Mouse (Mus musculus) intestine, embryonic 14.5 days (tissue): Measurements from ENCODE around the gene Ntn3. TPM values are rescaled to one million over a fixed set of nuclear protein-coding genes. Genes with fewer than 3 reads are reported as not detected.
A peak's percentile ranks its signal among the peaks of the same experiment; 100 is the strongest.

Source experiments
- ATAC-seq: fragments of 200-750 bp; cut with Nextera tagmentation; replicated peaks from 2 replicates; pipeline ENCODE4 v1.8.0; 2017; ENCODE audit warnings: low read depth, moderate number of reproducible peaks, moderate TSS enrichment, moderate library complexity; ENCODE audit not compliant: low FRiP score, low TSS enrichment
- DNase-seq: peaks from one replicate; pipeline ENCODE4 v3.0.0-alpha.2; 2018; ENCODE audit warnings: low spot score
- H3K27ac ChIP-seq: fragments of 300-500 bp; sonication (generic); 2 replicates; pipeline ENCODE4 v1.5.1; 2014; ENCODE audit warnings: low read depth, mild to moderate bottlenecking, control low read depth
- H3K27me3 ChIP-seq: fragments of 300-500 bp; sonication (generic); replicated peaks from 2 replicates; pipeline ENCODE4 v1.6.1; 2014; ENCODE audit warnings: low read length, control low read depth; ENCODE audit not compliant: control insufficient read depth, insufficient read depth
- H3K36me3 ChIP-seq: fragments of 300-500 bp; sonication (generic); 2 replicates; pipeline ENCODE4 v1.6.1; 2014; ENCODE audit warnings: low read length, control low read depth; ENCODE audit not compliant: control insufficient read depth, insufficient read depth
- H3K4me1 ChIP-seq: fragments of 300-500 bp; sonication (generic); replicated peaks from 2 replicates; pipeline ENCODE4 v1.6.1; 2014; ENCODE audit warnings: low read length, control low read depth, mixed read lengths; ENCODE audit not compliant: control insufficient read depth, insufficient read depth
- H3K4me2 ChIP-seq: fragments of 300-500 bp; sonication (generic); 2 replicates; pipeline ENCODE4 v1.6.1; 2014; ENCODE audit warnings: low read length
- H3K4me3 ChIP-seq: fragments of 300-500 bp; sonication (generic); 2 replicates; pipeline ENCODE4 v1.5.1; 2014; ENCODE audit warnings: low read depth, low read length, control low read depth, mixed read lengths
- H3K9ac ChIP-seq: fragments of 300-500 bp; sonication (generic); 2 replicates; pipeline ENCODE4 v1.6.1; 2014; ENCODE audit warnings: mild to moderate bottlenecking, low read length
- H3K9me3 ChIP-seq: fragments of 300-500 bp; sonication (generic); 2 replicates; pipeline ENCODE4 v1.6.1; 2016; ENCODE audit warnings: low read length, control low read depth; ENCODE audit not compliant: control insufficient read depth
- WGBS: fragments of 180-500 bp; shearing (Covaris S2); extraction: QIAGEN DNeasy Blood & Tissue Kit; methylation state at CpG from one replicate; pipeline ENCODE4 v1.1.7; 2014; 5-methylcytosine and 5-hydroxymethylcytosine counted together
- microRNA-seq: library from miRNA; unstranded; fragments of <30 nt; microRNA quantifications from one replicate; pipeline ENCODE4, GENCODE M21; 2016
- polyA plus RNA-seq: library from polyadenylated mRNA; unstranded; fragments of >200 nt; fragmentation: Nextera tagmentation; extraction: Ambion mirVana; gene quantifications from 2 replicates; pipeline ENCODE4 v1.2.1, GENCODE M21; 2014

Ntn3 gene
- polyA plus RNA-seq, 1 experiment from 2014 or later, result 7.8 TPM

DNA sequence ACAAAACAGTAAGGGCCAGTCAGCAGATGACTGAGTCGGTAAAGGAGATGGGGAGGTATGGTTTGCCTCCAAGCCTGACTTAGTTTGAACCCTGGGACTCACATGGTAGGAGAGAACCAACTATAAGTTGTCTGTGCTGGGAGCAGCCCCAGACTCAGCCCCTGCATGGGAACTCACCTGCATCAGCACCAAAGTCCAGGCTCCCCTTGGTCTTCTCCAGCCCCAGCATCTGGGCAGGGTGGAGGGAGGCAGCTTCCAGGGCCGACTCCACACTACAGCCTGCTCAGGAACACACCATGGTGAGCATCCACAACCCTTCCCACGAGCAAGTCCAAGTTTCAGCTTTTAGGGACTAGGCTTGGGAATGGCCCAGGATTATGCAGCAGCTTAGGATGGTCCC is 52.9 kb downstream of the Ntn3 start:
- DNase-seq (no peak), ATAC-seq (no peak)
- 87% methylated on average over 3 of the region's 3 CpGs for WGBS
- no peak overlapping the region for H3K4me3 ChIP-seq
- no peaks in the 10 kb centered on the region for H3K9me3 ChIP-seq
- no peak overlapping the region for H3K4me2 ChIP-seq
- H3K4me1 ChIP-seq, result peaks cover 6% of the 10 kb centered on the region; the same call in 1 of the 2 replicates
- no peaks in the 10 kb centered on the region for H3K27me3 ChIP-seq
- H3K9ac ChIP-seq, result no peak overlapping the region
- no peak overlapping the region for H3K27ac ChIP-seq
- peaks cover 19% of the 10 kb centered on the region; the same call in 1 of the 2 replicates for H3K36me3 ChIP-seq

DNA sequence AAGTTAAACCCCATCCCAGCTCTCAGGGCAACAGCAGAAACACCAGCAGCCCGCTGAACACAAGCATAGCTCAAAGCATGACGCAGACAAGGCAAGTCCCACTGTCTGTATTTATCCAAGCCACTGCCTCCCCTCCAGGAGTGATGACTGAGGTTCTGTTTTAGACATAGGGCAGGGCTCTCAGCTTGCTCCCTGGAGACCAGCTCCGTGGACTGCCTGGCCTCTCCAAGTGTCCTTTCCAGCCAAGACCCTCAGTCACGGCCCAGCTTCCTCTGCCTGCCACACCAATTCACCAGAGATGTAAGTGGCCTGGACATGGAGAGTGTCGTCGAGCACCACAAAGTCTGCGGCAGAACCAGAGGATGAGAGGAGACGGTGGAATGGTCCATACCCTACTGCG is 53.6 kb downstream of the Ntn3 start:
- H3K4me2 ChIP-seq, result no peak overlapping the region
- ATAC-seq (no peak), DNase-seq (no peak)
- H3K4me1 ChIP-seq, result peaks cover 6% of the 10 kb centered on the region; the same call in 1 of the 2 replicates
- H3K36me3 ChIP-seq, result peaks cover 19% of the 10 kb centered on the region; the same call in 1 of the 2 replicates
- no peaks in the 10 kb centered on the region for H3K9me3 ChIP-seq
- WGBS, result 90% methylated on average over 9 of the region's 9 CpGs
- H3K27me3 ChIP-seq, result no peaks in the 10 kb centered on the region
- H3K9ac ChIP-seq, result no peak overlapping the region
- H3K27ac ChIP-seq, result no peak overlapping the region
- no peak overlapping the region for H3K4me3 ChIP-seq

DNA sequence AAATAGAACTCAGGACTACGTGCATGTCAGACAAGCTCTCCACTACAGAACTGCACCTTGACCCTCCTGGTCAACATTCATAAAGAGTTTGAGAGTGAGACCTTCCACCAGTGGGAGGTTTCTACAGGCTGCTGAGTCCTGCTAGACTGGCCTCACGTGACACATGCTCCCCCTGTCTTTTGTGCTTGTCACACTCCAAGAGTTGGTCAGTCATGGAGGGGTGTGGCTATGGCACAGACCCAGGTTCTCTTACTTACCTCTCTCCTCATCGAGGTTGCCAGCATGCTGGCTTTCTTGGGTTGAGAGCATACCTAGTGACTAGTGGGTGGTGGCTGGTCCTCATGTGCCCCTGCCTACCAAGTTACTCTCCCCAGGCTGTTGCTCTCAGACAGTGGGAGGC is 54.9 kb downstream of the Ntn3 start:
- H3K4me1 ChIP-seq, result peaks cover 6% of the 10 kb centered on the region; the same call in 1 of the 2 replicates
- no peak overlapping the region for H3K9ac ChIP-seq
- ATAC-seq (no peak), DNase-seq (no peak)
- H3K36me3 ChIP-seq, result peaks cover 19% of the 10 kb centered on the region; the same call in 1 of the 2 replicates
- H3K27ac ChIP-seq, result no peak overlapping the region
- H3K4me3 ChIP-seq, result no peak overlapping the region
- H3K27me3 ChIP-seq, result no peaks in the 10 kb centered on the region
- H3K9me3 ChIP-seq, result no peaks in the 10 kb centered on the region
- H3K4me2 ChIP-seq, result no peak overlapping the region
- 71% methylated on average over 3 of the region's 3 CpGs for WGBS

Small RNAs within 50 kb of the gene (microRNA-seq; reads per million reads assigned to microRNA genes)
- gene Mir5134, result 2.1 reads per million, percentile 23 among the genes with 10 or more reads in this experiment
- 1.2 reads per million, percentile 10 among the genes with 10 or more reads in this experiment for gene Mir6965

Other genes with a start within 250 kb of the Ntn3 start
- gene Prss30, start 229.0 kb downstream of the Ntn3 start, polyA plus RNA-seq, result 0.12 TPM in 1 of 2 replicates, not detected in the other
- not detected in 2 replicates for gene Prss22, start 211.4 kb downstream of the Ntn3 start, polyA plus RNA-seq
- 0.28 and 0.43 TPM in 2 replicates for gene Prss27, start 171.4 kb downstream of the Ntn3 start, polyA plus RNA-seq
- 52.8 and 61.2 TPM in 2 replicates for gene Kctd5, start 136.0 kb downstream of the Ntn3 start, polyA plus RNA-seq
- 35.3 and 39.2 TPM in 2 replicates for gene Pdpk1, start 58.6 kb downstream of the Ntn3 start, polyA plus RNA-seq
- gene Amdhd2, start 45.8 kb downstream of the Ntn3 start, polyA plus RNA-seq, result 27.1 and 28.0 TPM in 2 replicates
- gene Atp6v0c, start 39.8 kb downstream of the Ntn3 start, polyA plus RNA-seq, result 556 and 564 TPM in 2 replicates
- 4.8 and 5.8 TPM in 2 replicates for gene Tbc1d24, start 4.0 kb downstream of the Ntn3 start, polyA plus RNA-seq
- gene Tedc2, start 11.3 kb upstream of the Ntn3 start, polyA plus RNA-seq, result 13.5 and 14.4 TPM in 2 replicates
- gene Ccnf, start 42.0 kb upstream of the Ntn3 start, polyA plus RNA-seq, result 59.8 and 65.5 TPM in 2 replicates
- not detected in 2 replicates for gene Abca17, start 141.5 kb upstream of the Ntn3 start, polyA plus RNA-seq
- 12.8 and 15.5 TPM in 2 replicates for gene Abca3, start 142.4 kb upstream of the Ntn3 start, polyA plus RNA-seq
- 267 and 292 TPM in 2 replicates for gene Rnps1, start 205.0 kb upstream of the Ntn3 start, polyA plus RNA-seq
- gene Eci1, start 217.1 kb upstream of the Ntn3 start, polyA plus RNA-seq, result 104 and 106 TPM in 2 replicates
- 2.4 TPM in 2 replicates for gene Dnase1l2, start 233.6 kb upstream of the Ntn3 start, polyA plus RNA-seq